Mouse (Mus musculus) embryonic facial prominence, embryonic 14.5 days (tissue): ENCODE data around the gene Zbtb24. TPM values are rescaled to one million over a fixed set of nuclear protein-coding genes. Genes with fewer than 3 reads are reported as not detected.
"Not testable (repeated sequence)": the region's sequence is repeated elsewhere in the genome, so short reads cannot be mapped to it uniquely, and the experiment has no call there.

Source experiments
- ATAC-seq: fragments of 200-750 bp; cut with Nextera tagmentation; 2 replicates; pipeline ENCODE4 v1.8.0; 2017; ENCODE audit warnings: low read depth, moderate number of reproducible peaks, moderate TSS enrichment
- DNase-seq: peaks from one replicate; pipeline ENCODE4 v3.0.0-alpha.2; 2015; ENCODE audit warnings: low spot score
- H3K27ac ChIP-seq: fragments of 300-500 bp; sonication (generic); replicated peaks from 2 replicates; pipeline ENCODE4 v1.5.1; 2014; ENCODE audit warnings: low read depth, mild to moderate bottlenecking, low read length, moderate library complexity
- H3K27me3 ChIP-seq: fragments of 300-500 bp; sonication (generic); replicated peaks from 2 replicates; pipeline ENCODE4 v1.6.1; 2014; ENCODE audit warnings: low read length; ENCODE audit not compliant: control insufficient read depth, insufficient read depth
- H3K36me3 ChIP-seq: fragments of 300-500 bp; sonication (generic); 2 replicates; pipeline ENCODE4 v1.6.1; 2014; ENCODE audit warnings: low read length, mixed read lengths; ENCODE audit not compliant: control insufficient read depth, insufficient read depth
- H3K4me1 ChIP-seq: fragments of 300-500 bp; sonication (generic); 2 replicates; pipeline ENCODE4 v1.6.1; 2014; ENCODE audit warnings: antibody characterized with exemption, low read length; ENCODE audit not compliant: control insufficient read depth, insufficient read depth
- H3K4me2 ChIP-seq: fragments of 300-500 bp; sonication (generic); 2 replicates; pipeline ENCODE4 v1.6.1; 2014; ENCODE audit warnings: low read depth, mild to moderate bottlenecking, low read length, moderate library complexity, mixed read lengths
- H3K4me3 ChIP-seq: fragments of 300-500 bp; sonication (generic); 2 replicates; pipeline ENCODE4 v1.5.1; 2014; ENCODE audit warnings: low read depth, mild to moderate bottlenecking, low read length
- H3K9ac ChIP-seq: fragments of 300-500 bp; sonication (generic); 2 replicates; pipeline ENCODE4 v1.6.1; 2014; ENCODE audit warnings: low read depth, mild to moderate bottlenecking, low read length, moderate library complexity, mixed read lengths
- H3K9me3 ChIP-seq: fragments of 300-500 bp; sonication (generic); 2 replicates; pipeline ENCODE4 v1.6.1; 2016; ENCODE audit warnings: low read length; ENCODE audit not compliant: control insufficient read depth
- WGBS: fragments of 180-500 bp; shearing (Covaris S2); extraction: QIAGEN DNeasy Blood & Tissue Kit; methylation state at CpG from one replicate; pipeline ENCODE4 v1.1.7; 2014; 5-methylcytosine and 5-hydroxymethylcytosine counted together
- polyA plus RNA-seq: library from polyadenylated mRNA; unstranded; fragments of >200 nt; fragmentation: Nextera tagmentation; extraction: Ambion mirVana; gene quantifications from 2 replicates; pipeline ENCODE4 v1.2.1, GENCODE M21; 2014

Gene Zbtb24
- 15.4 and 16.6 TPM in 2 replicates for polyA plus RNA-seq

- no peaks in the 10 kb centered on the region for H3K9me3 ChIP-seq
- ATAC-seq (peak; percentile 94), DNase-seq (peak; percentile 97)
- peaks cover 31% of the 10 kb centered on the region for H3K36me3 ChIP-seq
- H3K27me3 ChIP-seq = no peaks in the 10 kb centered on the region
- H3K4me1 ChIP-seq = no peaks in the 10 kb centered on the region
- peak within 1 kb of the TSS; percentile 63 for H3K4me2 ChIP-seq
- WGBS = under 1% methylated on average over 44 of the region's 49 CpGs
- H3K4me3 ChIP-seq = peak within 1 kb of the TSS; percentile 94
- H3K9ac ChIP-seq = peak within 1 kb of the TSS; percentile 87
- H3K27ac ChIP-seq = peak within 1 kb of the TSS; percentile 80
Observed at GRCm38 (mm10) chr10:41450137-41450670, at the start of gene Zbtb24. TSS of gene Zbtb24 (plus strand) at chr10:41450383.

- H3K4me3 ChIP-seq = no peak overlapping the region
- H3K4me1 ChIP-seq = no peaks in the 10 kb centered on the region
- 86% methylated on average over 3 of the region's 3 CpGs for WGBS
- DNase-seq = no peak
- H3K9ac ChIP-seq = no peak overlapping the region
- H3K27ac ChIP-seq = no peak overlapping the region
- H3K36me3 ChIP-seq = no peaks in the 10 kb centered on the region
- no peak overlapping the region for H3K4me2 ChIP-seq
- no peaks in the 10 kb centered on the region for H3K9me3 ChIP-seq
- no peak for ATAC-seq
- H3K27me3 ChIP-seq = no peaks in the 10 kb centered on the region
Observed at GRCm38 (mm10) chr10:41401097-41401496, 49.1 kb upstream of the Zbtb24 start.

GRCm38 (mm10) chr10:41403364-41403763 is 46.8 kb upstream of the Zbtb24 start:
- Histone ChIP-seq H3K9me3 (no peaks in the 10 kb centered on the region), H3K4me3 (no peak overlapping the region), H3K4me2 (no peak overlapping the region), H3K9ac (no peak overlapping the region), H3K4me1 (no peaks in the 10 kb centered on the region), H3K27me3 (no peaks in the 10 kb centered on the region), H3K36me3 (no peaks in the 10 kb centered on the region), H3K27ac (no peak overlapping the region)
- DNase-seq = no peak
- no peak for ATAC-seq
- 62% methylated on average over 2 of the region's 2 CpGs for WGBS

- DNase-seq (peak; percentile 8), ATAC-seq (no peak)
- no peak overlapping the region for H3K27ac ChIP-seq
- no peaks in the 10 kb centered on the region for H3K36me3 ChIP-seq
- no peaks in the 10 kb centered on the region for H3K27me3 ChIP-seq
- H3K4me1 ChIP-seq = no peaks in the 10 kb centered on the region
- no peaks in the 10 kb centered on the region for H3K9me3 ChIP-seq
- WGBS = 43% methylated on average over 3 of the region's 3 CpGs
- no peak overlapping the region for H3K4me3 ChIP-seq
- H3K9ac ChIP-seq = no peak overlapping the region
- H3K4me2 ChIP-seq = no peak overlapping the region
Observed at GRCm38 (mm10) chr10:41403893-41404612, 46.1 kb upstream of the Zbtb24 start.

- not testable (repeated sequence) for H3K9me3 ChIP-seq, ATAC-seq, H3K27me3 ChIP-seq, H3K4me3 ChIP-seq, H3K9ac ChIP-seq, DNase-seq, H3K27ac ChIP-seq, H3K36me3 ChIP-seq, H3K4me1 ChIP-seq, H3K4me2 ChIP-seq
- WGBS = 85% methylated on average over 4 of the region's 4 CpGs
Observed at GRCm38 (mm10) chr10:41410176-41410575, 40.0 kb upstream of the Zbtb24 start.

GRCm38 (mm10) chr10:41410821-41411220 is 39.4 kb upstream of the Zbtb24 start:
- H3K9me3 ChIP-seq = peaks cover 10% of the 10 kb centered on the region
- H3K4me3 ChIP-seq, DNase-seq, H3K27ac ChIP-seq, H3K9ac ChIP-seq, H3K36me3 ChIP-seq, H3K27me3 ChIP-seq, ATAC-seq, H3K4me1 ChIP-seq, H3K4me2 ChIP-seq: not testable (repeated sequence)
- 96% methylated on average over 1 of the region's 1 CpGs for WGBS

GRCm38 (mm10) chr10:41413471-41413870 is 36.7 kb upstream of the Zbtb24 start:
- H3K4me2 ChIP-seq, DNase-seq, H3K4me1 ChIP-seq, H3K36me3 ChIP-seq, ATAC-seq, H3K27me3 ChIP-seq, H3K27ac ChIP-seq, H3K9ac ChIP-seq, H3K4me3 ChIP-seq: not testable (repeated sequence)
- peaks cover 24% of the 10 kb centered on the region for H3K9me3 ChIP-seq
- 94% methylated on average over 1 of the region's 1 CpGs for WGBS

- ATAC-seq = not testable (repeated sequence)
Observed at GRCm38 (mm10) chr10:41415368-41415767, 34.8 kb upstream of the Zbtb24 start.

More at GRCm38 (mm10) chr10:41415368-41415767, 34.8 kb upstream of the Zbtb24 start:
- not testable (repeated sequence) for H3K4me3 ChIP-seq, H3K4me2 ChIP-seq, H3K36me3 ChIP-seq, H3K27ac ChIP-seq, H3K9ac ChIP-seq, H3K27me3 ChIP-seq, DNase-seq, H3K4me1 ChIP-seq
- WGBS = 89% methylated on average over 2 of the region's 2 CpGs
- H3K9me3 ChIP-seq = peaks cover 21% of the 10 kb centered on the region
